Mouse (Mus musculus): Measurements from ENCODE around the gene Apln.

Gene Apln

DNA sequence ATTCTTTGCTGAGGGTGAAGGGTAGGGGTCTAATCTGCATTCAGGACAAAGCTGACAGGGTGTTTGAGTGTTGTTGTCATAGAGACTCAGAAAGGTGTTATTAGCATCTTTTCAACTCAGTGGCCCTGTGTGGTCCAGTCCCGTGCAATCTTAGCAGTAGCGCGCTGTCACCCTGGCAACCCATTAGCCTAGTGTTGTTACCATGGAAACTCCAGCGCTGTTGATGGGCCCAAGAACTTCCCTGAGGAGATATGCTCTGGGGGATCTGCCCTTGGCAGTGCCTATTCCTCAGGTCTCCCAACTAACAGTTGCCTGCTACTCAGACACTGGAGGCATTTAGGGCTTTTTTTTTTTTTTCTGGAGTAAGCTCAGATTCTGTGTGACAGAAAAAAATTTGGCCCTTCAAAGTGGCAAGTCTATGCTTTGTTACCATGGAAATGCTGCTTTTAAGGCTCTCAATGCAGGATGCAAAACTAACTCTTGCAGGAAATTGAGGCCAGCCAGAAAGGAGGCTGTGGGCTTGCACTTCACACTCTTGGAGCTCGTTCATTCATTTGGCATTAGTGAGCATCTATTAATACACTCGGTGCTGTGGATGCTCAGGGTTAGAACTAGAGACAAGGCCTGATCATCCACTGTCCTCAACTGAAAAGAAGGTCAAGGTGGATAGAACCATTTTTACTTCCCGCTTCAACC lies 17.6 kb downstream of the Apln start:
- DNase-seq (ENCODE audit: low read depth, low spot score), result no peak

DNA sequence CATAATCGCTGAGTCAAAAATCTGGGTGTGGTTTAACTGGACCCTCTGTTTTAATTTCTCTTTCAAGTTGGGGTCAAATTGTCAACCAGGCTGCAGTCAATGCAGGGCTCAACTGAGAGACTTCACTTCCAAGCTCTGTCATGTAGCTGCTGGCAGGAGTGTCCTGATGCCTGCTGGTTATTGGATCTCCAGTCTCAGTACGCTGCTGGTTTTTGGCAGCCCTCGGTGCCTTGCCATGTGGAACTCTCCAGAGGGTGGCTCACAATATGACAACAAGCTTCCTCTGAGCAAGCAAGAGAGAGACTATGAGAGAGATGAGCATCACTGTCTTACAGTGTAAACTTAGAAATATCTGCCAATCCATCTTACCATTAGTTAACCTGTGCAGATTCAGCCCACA lies 23.0 kb downstream of the Apln start:
- DNase-seq (ENCODE audit: low read depth, low spot score), result no peak

DNA sequence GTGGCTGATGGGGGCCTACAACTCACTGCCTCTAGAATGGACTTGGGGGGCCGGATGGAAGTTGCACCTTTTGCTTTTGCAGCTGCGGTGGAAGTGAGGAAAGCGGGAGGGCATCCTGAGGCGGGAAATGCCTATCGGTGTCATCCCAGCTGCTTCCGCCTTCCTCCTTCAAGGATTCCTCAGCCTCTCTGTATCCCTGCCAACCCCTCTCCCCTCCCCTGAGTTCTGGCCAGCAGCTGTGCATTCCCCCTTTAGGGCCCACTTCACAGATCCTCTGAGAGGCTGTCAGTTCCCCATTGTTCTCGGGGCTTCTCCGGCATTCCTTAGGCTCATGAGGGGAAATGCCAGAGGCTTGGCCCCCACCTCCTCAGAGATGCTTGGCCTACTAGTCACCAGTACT lies 28.6 kb downstream of the Apln start:
- DNase-seq (ENCODE audit: low read depth, low spot score), result no peak

DNA sequence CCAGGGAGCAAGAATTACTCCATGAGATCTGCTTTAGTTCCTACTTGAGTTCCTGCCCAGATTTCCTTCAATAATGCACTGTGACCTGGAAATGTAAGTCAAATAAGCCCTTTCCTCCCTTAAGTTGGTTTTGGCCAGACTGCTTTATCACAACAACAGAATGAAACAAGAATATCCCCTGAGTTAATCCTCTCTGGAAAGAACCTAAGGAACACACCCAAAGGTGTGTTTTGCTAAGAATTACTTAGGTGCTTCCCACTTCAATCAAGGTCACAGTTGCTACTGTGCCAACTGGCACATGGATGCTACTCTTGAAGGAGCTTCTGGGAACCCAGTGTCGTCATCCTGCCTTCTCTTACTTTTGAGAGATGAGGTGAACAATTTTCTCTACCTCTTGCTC lies 29.9 kb downstream of the Apln start:
- DNase-seq (ENCODE audit: low read depth, low spot score), result no peak

DNA sequence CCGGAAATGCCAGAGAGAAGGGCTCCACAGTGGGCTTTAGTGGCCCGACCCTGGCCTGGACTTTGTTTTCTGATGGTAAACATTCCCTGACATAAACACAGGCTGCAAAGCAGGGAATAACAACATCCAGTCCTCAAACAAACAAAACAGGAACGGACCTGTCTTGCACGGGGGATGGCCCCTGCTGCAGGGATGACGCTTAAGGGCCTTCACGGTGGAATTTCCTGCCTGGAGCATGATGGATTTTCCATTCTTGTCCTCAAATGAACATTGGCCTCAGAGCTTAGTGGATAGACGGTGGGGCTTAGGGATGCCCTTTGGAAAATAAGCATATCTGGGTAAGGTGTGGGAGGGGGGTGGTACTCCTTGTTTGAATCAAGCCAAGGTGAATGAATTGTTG lies 33.5 kb downstream of the Apln start:
- no peak for DNase-seq (ENCODE audit: low read depth, low spot score)

DNA sequence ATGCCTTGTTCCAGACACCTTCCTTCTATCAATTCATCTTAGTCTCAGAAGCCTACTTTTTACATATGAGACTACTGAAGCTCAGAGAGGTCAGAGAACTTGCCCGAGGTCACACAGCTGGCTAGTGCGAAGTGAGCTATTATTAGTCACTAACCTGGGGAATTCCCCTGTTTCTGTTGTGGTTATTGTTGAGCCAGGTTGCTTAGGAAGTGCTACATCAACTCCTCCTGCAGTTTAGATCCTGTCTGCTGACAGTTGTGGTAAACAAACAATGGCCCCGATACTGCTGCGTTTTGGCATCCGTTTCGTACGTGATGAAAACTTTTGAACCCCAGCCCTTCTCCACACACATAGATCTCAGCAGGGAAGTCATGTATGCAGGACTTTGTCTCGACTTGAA lies 36.2 kb downstream of the Apln start:
- DNase-seq (ENCODE audit: low read depth, low spot score), result no peak

DNA sequence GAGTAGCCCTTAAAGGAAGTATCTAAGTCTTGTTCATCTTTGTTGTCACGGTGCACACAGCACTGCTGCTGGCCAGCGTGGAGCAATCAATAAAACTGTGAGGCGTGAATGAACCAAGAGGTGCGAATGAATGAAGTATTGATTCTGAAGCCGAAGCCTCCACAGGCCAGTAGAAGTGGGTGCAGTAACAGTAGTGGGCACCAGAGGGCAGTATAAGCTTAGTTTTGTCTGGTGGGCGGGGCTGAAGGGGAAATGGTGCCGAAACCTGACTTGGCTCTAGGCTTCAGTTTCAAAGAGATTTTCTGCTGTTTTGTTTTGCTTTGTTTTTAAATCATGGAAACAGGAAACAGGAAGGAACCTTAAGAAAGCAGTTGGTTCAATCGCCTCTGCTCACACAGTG lies 42.0 kb downstream of the Apln start:
- no peak for DNase-seq (ENCODE audit: low read depth, low spot score)

DNA sequence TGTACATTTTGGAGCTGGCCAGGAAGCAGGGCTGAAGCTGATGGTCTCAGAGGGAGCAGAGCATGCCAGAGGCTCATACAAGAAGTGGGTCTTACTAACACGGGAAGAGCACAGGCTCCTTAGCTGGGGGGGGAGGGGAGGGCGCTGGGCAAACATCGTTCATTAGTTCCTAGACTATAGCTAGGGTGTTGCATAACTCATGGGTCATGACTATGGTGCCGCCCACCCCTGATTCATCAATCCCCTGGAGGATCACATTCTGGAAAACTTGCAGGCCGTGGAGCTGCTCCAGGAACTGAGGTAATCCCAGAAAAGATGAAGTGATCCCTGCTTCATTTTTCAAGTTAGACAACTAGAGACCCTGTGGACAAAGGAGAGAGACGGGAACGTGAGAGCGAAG lies 46.6 kb downstream of the Apln start:
- no peak for DNase-seq (ENCODE audit: low read depth, low spot score)

DNA sequence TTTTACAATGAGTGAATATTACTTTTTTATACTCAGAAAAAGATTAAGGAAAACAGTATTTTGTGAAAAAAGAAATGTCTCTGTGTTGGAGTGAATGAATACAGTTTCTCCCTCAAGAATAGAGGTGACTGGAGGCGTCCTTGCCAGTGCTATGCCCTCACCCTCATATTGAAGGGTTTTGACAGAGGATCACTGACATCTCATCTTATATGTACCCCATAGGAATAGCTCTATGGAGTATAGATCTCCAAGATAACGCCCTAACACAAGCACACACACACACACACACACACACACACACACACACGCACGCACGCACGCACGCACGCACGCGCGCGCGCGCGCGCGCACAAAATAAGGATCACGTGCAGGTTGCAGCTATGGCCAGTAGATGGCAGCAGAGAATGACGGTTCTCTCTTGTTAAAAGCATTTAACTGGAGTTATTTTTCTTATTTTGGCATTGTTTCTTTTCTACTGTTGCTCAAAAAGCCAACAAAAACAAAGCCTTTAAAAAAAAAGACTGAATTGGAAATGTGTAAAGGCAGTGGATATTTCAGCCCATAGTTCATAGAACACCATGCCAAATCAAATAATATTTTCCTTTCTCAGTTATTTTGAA lies 49.5 kb downstream of the Apln start:
- DNase-seq (ENCODE audit: low read depth, low spot score), result no peak

DNA sequence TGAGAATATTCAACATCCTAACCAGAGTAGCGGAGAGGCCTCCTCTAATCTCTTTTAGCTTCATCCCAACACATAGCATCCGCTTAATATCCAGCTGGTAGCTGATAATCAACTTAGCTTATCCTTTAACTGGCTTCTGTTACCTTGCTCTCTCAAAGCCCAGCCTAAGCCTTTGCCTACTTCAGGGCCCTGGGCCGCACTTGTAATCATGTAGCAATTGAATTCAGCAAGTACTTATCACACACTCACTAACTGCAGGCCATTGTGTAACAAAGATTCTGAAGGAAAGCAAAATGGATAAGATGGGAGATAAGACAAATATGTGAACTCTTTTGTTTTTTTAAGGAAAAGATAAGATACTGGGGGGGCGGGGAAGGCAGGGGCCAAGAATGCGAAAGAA lies 57.6 kb downstream of the Apln start:
- no peak for DNase-seq (ENCODE audit: low read depth, low spot score)

DNA sequence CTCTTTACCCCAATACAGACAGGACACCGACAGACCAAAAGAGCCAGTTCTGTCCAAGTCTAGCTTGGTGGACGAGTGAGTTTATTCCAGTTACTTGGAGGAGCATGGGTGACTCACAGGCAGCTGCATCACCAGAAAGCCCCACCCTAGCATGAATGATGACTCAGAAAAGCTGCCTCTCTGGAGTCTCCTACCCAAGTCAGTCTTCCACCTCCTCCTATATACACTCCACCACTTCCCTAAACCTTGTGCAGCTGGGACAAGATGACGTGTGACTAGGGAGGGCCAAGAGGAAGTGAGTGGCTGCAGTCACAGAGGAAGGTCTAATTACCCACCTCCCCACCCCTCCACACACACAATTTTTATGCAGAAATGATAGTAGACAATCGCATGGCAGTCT lies 58.1 kb downstream of the Apln start:
- DNase-seq (ENCODE audit: low read depth, low spot score), result no peak
